Mouse (Mus musculus): Measurements from ENCODE around the gene Kif3a. TPM values are rescaled to one million over a fixed set of nuclear protein-coding genes. Genes with fewer than 3 reads are reported as not detected.

The Kif3a gene
- polyA plus RNA-seq (2015; fragmentation: Nextera tagmentation; extraction: Ambion mirVana) = 48.2 TPM in 2 replicates

DNA sequence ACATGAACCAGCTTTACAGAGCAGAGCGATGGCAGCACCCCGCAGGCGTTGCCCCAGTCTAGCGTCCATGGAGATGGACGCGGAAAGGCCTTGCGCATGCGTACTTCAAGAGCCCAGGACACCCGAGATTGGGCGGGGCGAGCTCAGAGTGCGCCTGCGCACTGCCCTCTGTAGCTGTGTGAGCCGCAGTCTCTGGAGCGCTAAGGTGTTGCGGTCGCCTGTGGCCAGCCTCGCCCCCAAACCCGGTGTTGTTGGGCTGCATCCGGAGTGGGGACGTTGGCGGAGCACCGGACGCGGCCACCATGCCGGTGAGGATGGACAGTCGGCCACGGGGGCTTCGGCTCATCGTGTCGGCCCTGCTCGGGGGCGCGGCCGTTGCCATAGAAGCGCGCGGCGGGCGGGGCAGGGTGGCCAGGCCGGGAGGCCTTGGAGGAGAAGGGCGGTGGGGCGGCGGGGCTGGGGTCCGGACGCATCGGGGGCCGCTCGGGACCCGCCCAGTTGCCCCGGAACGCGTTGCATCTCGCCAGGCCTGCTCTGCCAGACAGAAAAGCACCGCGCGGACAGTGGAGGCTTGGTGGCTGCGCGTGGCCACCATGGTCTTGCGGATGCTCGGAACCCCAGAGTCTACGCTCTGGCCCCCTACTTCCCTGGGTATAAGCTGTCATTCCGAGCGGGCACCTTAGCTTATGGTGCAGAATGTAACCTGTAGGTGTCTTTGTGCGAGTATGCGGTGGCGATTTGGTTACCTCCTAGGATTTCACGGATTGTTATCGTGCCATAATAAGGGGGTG is at the start of gene Kif3a:
Gene Kif3a, plus strand, starts transcription at position 156 of the 791 bp plus-strand sequence.
- peak within 1 kb of the TSS; percentile 63 for H3K9ac ChIP-seq
- WGBS = under 1% methylated on average over 60 of the region's 69 CpGs
- H3K27ac ChIP-seq = 0 out of 2 replicates have a peak within 1 kb of the TSS, but pooled peaks have one; percentile 13
- H3K4me2 ChIP-seq (replicated peaks) = peak within 1 kb of the TSS; percentile 86
- H3K4me3 ChIP-seq (replicated peaks) = peak within 1 kb of the TSS; percentile 88
- H3K9me3 ChIP-seq = no peaks in the 10 kb centered on the region
- H3K4me1 ChIP-seq (replicated peaks) = 0 out of 2 replicates have a peak, but pooled peaks cover 2% of the 10 kb centered on the region
- H3K36me3 ChIP-seq = no peaks in the 10 kb centered on the region
- peak; percentile 99 for ATAC-seq
- no peaks in the 10 kb centered on the region for H3K27me3 ChIP-seq (replicated peaks)

DNA sequence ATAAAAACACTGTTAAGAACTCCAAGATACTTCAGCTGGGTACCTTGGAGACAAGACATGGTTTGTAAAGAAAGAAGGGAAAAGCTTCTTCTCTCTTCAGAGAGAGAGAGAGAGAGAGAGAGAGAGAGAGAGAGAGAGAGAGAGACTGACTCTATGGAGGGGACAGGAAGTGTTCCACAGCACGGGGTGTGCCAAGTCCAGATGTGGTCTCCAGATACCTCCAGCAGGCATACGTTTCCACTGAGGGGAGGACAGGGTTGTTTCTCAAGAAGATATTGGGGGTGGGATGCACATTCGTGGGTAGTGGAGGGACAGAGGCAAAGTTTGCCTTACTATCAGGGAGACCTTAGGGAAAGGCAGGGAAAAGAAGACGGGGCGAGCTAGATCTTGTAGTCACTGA is 48.4 kb upstream of the Kif3a start:
- Histone ChIP-seq H3K4me1 (replicated peaks) (peaks cover 27% of the 10 kb centered on the region), H3K9ac (no peak overlapping the region), H3K36me3 (no peaks in the 10 kb centered on the region), H3K27ac (no peak overlapping the region), H3K27me3 (replicated peaks) (no peaks in the 10 kb centered on the region), H3K9me3 (no peaks in the 10 kb centered on the region), H3K4me3 (replicated peaks) (no peak overlapping the region), H3K4me2 (replicated peaks) (peak overlapping the region; percentile 88)
- WGBS = 52% methylated on average over 5 of the region's 5 CpGs
- no peak for ATAC-seq

DNA sequence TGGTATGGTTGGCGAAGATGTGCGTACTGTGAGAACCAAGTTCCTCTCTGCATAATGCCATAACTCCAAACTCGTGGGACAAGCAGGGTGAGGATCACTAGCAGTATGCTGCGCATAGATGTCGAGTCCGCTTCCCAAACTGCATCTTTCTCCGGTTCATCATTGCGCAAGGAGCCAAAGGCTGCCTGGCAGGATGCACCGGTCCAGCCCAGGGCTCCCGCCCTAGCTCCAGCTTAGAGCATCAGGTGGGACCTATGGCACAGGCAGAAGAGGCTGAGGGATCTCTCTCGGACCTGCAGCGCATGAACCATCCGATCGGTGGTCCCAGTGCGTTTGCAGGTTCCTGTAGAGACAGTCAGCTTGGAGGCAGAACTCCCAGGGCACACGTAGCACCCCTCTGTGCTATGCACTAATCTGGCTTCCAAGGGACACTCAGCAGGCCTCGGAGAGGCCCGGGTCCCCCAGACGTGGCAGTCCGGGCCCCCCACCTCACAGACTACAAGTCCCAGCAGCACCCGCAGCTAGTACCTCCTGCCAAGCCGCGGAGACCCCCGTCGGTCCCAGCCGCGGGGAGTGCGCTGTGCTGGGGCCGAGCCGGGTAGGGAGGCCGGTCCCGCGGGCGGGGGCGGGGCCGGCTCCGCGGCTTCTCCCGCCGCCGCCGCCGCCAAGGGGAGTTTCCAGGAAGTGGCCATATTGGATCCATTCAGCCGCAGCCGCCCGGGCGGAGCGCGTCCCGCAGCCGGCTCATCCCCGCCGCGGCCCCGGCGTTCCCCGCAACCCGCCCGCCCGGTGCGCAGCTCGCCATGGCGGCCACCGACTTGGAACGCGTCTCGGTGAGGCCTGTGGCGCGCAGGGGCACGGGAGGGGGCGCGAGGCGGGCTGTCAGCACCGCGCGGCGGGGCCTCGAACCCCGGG is 47.7 kb upstream of the Kif3a start, which contains the start of gene Sept8:
Gene Sept8, plus strand, starts transcription at position 51 of the 915 bp plus-strand sequence.
- Histone ChIP-seq H3K9ac (peak within 1 kb of the TSS; percentile 69), H3K27ac (peak within 1 kb of the TSS; percentile 79), H3K4me3 (replicated peaks) (peak within 1 kb of the TSS; percentile 75), H3K27me3 (replicated peaks) (no peaks in the 10 kb centered on the region), H3K4me1 (replicated peaks) (peaks cover 30% of the 10 kb centered on the region), H3K36me3 (no peaks in the 10 kb centered on the region), H3K4me2 (replicated peaks) (peak within 1 kb of the TSS; percentile 88), H3K9me3 (no peaks in the 10 kb centered on the region)
- 6% methylated on average over 58 of the region's 79 CpGs for WGBS
- ATAC-seq = peak; percentile 82

DNA sequence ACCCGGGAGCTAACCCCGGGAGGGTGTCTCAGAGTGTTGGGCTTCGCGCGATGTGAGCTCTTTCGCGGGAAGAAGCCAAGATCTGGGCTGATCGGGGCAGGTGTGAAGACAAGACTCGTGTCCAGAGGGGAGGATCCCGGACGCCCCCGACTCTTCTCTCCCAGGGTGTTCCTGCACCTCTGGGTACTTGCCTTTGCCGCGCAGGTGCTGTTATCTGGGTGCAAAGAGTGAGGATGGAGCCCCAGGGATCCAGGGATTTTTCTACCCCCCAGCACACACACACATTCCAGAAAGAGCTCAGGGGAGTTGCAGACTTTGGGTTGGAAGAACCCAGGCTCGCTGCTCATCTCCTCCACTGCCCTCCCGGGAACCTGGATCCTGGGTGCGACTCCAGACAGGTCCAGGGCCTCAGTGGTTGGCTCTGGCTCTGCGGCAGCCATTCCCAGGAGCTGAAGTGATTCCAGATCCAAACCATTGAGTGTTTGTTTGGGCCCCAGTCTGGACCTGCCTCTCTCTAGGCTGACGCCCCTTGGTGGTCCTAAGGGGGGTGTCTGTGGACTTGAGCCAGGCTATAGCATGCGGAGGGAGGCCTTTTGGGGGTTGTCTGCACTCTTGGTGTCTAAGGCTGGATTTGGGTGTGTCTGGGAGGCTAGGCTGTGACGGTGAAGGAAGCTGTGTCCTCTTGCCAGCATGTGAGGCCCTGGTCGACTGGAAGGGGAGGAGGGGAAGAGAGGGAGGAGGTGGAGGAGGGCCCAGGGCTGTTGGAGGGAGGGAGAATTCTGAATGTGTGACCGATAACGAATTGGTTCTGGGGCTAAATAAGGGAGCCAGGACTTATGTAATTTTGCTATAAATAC is 46.8 kb upstream of the Kif3a start:
- Histone ChIP-seq H3K27ac (peak overlapping the region; percentile 79), H3K4me2 (replicated peaks) (peak overlapping the region; percentile 88), H3K4me1 (replicated peaks) (peaks cover 36% of the 10 kb centered on the region), H3K4me3 (replicated peaks) (peak overlapping the region; percentile 75), H3K9ac (peak overlapping the region; percentile 69), H3K9me3 (no peaks in the 10 kb centered on the region), H3K36me3 (no peaks in the 10 kb centered on the region), H3K27me3 (replicated peaks) (no peaks in the 10 kb centered on the region)
- WGBS = 2% methylated on average over 24 of the region's 24 CpGs
- ATAC-seq = peak; percentile 74

DNA sequence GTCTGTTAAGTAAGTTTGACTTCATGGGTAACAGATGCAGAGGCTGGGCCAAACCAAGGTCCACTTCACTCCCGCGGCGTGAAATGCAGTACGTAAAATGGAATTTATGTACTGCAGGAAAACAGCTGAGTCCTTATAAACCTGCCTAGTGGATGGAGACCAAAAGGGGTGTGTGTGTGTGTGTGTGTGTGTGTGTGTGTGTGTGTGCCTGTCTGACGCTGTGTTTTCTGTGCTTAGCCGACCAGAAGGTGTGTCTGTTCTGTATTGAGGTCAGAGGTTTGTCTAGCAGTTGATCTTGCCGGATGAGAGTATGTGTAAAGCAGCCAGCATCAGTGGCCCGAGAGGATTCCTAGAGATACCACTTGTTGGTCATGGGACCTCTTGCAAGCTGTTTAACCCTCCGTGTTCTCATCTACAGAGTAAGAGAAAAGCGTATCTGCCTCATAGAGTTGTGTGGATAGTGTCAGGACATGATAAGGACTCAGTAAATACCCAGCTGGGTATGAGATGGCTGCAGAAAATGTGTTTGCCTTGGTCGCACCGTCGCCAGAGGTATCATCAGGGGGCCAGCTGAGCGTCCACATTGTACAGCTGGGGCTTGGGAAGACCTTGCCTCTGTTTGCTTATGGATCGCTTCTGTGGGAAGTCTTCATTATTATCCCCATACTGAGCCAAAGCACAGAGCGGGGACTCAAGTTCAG is 45.9 kb upstream of the Kif3a start:
- WGBS = 36% methylated on average over 16 of the region's 16 CpGs
- Histone ChIP-seq H3K27me3 (replicated peaks) (no peaks in the 10 kb centered on the region), H3K36me3 (no peaks in the 10 kb centered on the region), H3K4me3 (replicated peaks) (peak overlapping the region; percentile 75), H3K4me2 (replicated peaks) (peak overlapping the region; percentile 88), H3K4me1 (replicated peaks) (peaks cover 39% of the 10 kb centered on the region), H3K9me3 (no peaks in the 10 kb centered on the region), H3K9ac (no peak overlapping the region), H3K27ac (peak overlapping the region; percentile 28; the same call in 1 of the 2 replicates)
- ATAC-seq = peak; percentile 39; the same call in 1 of the 2 replicates

DNA sequence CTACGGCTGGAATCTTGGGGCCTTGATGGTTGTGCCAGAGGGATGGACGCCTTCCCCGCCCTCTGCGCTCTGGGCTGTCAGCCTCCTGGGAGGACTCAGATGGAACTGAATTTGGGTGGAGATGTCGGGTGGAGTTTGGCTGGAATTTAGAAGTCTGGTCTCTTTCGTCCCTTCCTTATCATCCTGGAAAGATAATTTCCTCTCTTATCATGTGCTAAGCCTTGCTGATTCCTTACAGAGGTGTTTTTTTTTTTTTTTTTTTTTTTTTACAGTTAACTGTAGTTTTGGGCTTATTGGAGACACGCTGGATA is 45.4 kb upstream of the Kif3a start:
- peaks cover 39% of the 10 kb centered on the region for H3K4me1 ChIP-seq (replicated peaks)
- no peak overlapping the region for H3K27ac ChIP-seq
- ATAC-seq = no peak
- no peaks in the 10 kb centered on the region for H3K36me3 ChIP-seq
- H3K9me3 ChIP-seq = no peaks in the 10 kb centered on the region
- no peak overlapping the region for H3K9ac ChIP-seq
- no peaks in the 10 kb centered on the region for H3K27me3 ChIP-seq (replicated peaks)
- peak overlapping the region; percentile 88 for H3K4me2 ChIP-seq (replicated peaks)
- WGBS = 82% methylated on average over 7 of the region's 7 CpGs
- no peak overlapping the region for H3K4me3 ChIP-seq (replicated peaks)

DNA sequence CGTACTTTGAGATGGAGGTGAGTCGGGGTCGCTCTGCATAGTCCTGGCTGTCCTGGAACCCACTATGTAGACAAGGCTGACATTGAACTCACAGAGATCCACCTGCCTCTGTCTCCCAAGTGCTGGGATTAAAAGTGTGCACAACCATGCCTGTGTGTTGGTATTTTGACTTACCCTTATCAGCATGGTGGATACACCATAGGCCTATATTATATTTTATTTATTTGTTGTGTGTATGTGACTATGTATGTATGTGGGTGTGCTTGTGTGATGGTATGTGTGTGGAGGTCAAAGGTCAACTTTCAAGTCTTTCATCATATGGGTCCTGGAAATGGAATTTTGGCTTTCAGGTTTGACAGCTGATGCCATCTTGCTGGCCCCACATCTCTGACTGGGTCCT is 44.8 kb upstream of the Kif3a start:
- H3K36me3 ChIP-seq = no peaks in the 10 kb centered on the region
- no peak for ATAC-seq
- no peak overlapping the region for H3K4me2 ChIP-seq (replicated peaks)
- peaks cover 39% of the 10 kb centered on the region for H3K4me1 ChIP-seq (replicated peaks)
- 94% methylated on average over 3 of the region's 3 CpGs for WGBS
- no peak overlapping the region for H3K27ac ChIP-seq
- no peak overlapping the region for H3K9ac ChIP-seq
- no peaks in the 10 kb centered on the region for H3K27me3 ChIP-seq (replicated peaks)
- no peak overlapping the region for H3K4me3 ChIP-seq (replicated peaks)
- H3K9me3 ChIP-seq = no peaks in the 10 kb centered on the region

DNA sequence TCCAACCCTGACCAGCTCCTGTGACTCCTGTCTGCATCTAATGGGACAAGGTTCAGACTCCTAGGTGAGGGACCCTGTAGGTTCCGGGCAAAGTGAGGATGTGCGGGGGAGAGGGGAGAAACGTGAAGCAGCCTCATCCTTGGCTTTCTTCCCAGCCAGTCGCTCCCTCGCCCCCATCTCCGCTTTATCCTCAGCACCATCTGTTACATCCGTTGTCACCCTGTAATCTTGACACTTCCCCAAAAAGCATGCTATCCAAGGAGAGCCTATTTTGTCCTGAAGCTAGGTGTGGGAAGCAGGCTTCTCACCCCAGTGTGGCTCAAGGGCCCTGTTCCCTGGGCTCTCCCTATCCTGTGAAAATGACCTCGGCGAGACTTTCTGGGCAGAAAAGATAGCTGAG is 44.2 kb upstream of the Kif3a start:
- H3K4me1 ChIP-seq (replicated peaks) = peaks cover 39% of the 10 kb centered on the region
- no peak overlapping the region for H3K4me2 ChIP-seq (replicated peaks)
- no peak overlapping the region for H3K9ac ChIP-seq
- WGBS = 46% methylated on average over 9 of the region's 9 CpGs
- H3K9me3 ChIP-seq = no peaks in the 10 kb centered on the region
- H3K27ac ChIP-seq = no peak overlapping the region
- H3K4me3 ChIP-seq (replicated peaks) = no peak overlapping the region
- ATAC-seq = no peak
- no peaks in the 10 kb centered on the region for H3K27me3 ChIP-seq (replicated peaks)
- H3K36me3 ChIP-seq = no peaks in the 10 kb centered on the region

DNA sequence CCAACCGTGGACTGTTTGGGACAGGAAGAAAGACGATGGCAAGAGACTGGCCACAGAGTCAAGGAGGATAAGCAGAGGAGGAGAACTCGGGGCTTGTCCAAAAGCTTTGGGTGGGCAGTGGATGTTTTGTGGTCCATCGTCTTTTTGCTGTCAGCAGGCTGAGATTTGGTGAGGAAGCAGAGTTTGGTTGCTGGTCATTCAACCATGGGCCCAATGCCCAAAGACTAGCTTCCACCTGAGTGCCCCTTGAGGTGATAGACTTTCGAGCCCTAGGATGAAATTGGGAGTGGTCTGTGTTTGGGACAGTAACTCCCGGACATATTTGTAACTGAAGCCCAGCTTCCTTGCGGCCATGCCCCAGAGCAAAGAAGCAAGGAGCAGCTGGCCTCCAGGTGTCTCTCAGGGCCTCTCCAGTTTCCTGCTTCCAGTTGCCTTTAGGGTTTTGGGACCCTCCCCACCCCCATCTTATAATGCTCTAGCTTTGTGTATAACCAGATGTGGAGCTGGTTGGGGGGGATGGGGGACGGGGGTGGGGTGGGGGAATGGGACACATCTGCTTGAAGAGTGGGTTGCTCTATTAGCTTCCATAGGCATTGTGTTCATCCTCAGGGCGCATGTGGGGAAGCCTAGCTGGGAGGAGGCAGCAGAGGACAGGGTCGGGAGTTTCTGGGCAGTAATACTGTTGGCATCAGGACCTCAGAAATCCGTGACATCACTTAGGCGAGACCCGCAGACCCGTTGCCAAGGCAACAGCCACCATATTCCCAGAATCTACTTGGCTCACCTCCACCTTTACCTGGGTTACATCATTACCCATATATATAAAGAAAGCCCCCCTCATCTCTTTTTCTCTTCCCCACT is 43.4 kb upstream of the Kif3a start:
- Histone ChIP-seq H3K9ac (no peak overlapping the region), H3K9me3 (no peaks in the 10 kb centered on the region), H3K27me3 (replicated peaks) (no peaks in the 10 kb centered on the region), H3K4me1 (replicated peaks) (peaks cover 45% of the 10 kb centered on the region), H3K4me3 (replicated peaks) (no peak overlapping the region), H3K36me3 (no peaks in the 10 kb centered on the region), H3K4me2 (replicated peaks) (no peak overlapping the region), H3K27ac (no peak overlapping the region)
- no peak for ATAC-seq
- 77% methylated on average over 14 of the region's 14 CpGs for WGBS

DNA sequence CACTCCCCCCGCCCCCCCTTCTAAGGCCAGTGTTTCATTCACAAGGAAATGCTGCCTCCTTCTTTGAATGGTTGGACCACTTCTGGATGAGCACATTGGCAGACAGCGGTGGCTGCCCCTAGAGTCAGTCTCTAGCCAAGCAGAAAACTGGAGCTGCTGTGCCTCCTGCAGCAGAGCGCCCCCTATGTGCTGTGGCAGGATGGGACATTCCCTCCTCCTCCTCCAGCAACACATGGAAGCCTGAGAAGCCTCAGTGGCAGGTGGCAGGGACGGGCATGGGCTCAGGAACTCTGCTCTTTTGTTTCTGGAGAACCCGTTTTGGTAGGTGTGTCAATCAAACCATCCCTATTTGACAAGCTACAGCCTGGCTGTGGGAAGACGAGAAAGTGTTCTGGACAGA is 42.3 kb upstream of the Kif3a start:
- H3K9ac ChIP-seq = no peak overlapping the region
- no peaks in the 10 kb centered on the region for H3K36me3 ChIP-seq
- H3K9me3 ChIP-seq = no peaks in the 10 kb centered on the region
- no peak for ATAC-seq
- no peak overlapping the region for H3K4me3 ChIP-seq (replicated peaks)
- 77% methylated on average over 6 of the region's 6 CpGs for WGBS
- 0 out of 2 replicates have a peak overlapping the region, but pooled peaks have one; percentile 3 for H3K27ac ChIP-seq
- H3K4me1 ChIP-seq (replicated peaks) = peaks cover 50% of the 10 kb centered on the region
- H3K4me2 ChIP-seq (replicated peaks) = no peak overlapping the region
- no peaks in the 10 kb centered on the region for H3K27me3 ChIP-seq (replicated peaks)

DNA sequence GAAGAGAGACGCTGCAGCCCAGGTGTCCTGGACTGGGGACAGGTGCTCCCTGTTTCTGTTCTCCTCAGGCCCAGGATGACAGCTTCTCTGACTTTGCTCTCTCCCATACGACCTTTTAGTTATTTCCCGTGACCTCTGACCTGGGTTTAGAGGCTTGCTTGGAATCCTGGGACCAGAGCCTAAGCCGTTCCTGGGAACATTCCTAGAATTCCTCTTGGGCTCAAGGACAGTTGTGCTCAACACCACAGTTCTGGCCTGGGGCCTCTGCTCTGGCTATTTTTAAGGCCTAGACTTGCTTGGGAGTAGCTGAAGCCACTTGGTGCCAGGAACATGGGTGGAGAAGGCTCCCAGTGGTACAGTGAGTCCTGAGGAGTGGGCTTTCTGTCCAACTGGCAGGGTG is 41.7 kb upstream of the Kif3a start:
- no peak for ATAC-seq
- Histone ChIP-seq H3K36me3 (no peaks in the 10 kb centered on the region), H3K4me1 (replicated peaks) (peaks cover 46% of the 10 kb centered on the region)

More for the DNA sequence above, 41.7 kb upstream of the Kif3a start:
- no peak overlapping the region for H3K4me3 ChIP-seq (replicated peaks)
- no peak overlapping the region for H3K27ac ChIP-seq
- no peak overlapping the region for H3K4me2 ChIP-seq (replicated peaks)
- no peaks in the 10 kb centered on the region for H3K9me3 ChIP-seq
- no peaks in the 10 kb centered on the region for H3K27me3 ChIP-seq (replicated peaks)
- 60% methylated on average over 4 of the region's 4 CpGs for WGBS
- H3K9ac ChIP-seq = no peak overlapping the region
